Mouse (Mus musculus) hindbrain, embryonic 10.5 days (tissue): ENCODE data around the gene Ttc39a. TPM values are rescaled to one million over a fixed set of nuclear protein-coding genes. Genes with fewer than 3 reads are reported as not detected.
A peak's percentile ranks its signal among the peaks of the same experiment; 100 is the strongest.

ENCODE experiments used
- DNase-seq: peaks from one replicate; pipeline ENCODE4 v3.0.0-alpha.2; 2017; ENCODE audit warnings: low spot score
- H3K27ac ChIP-seq: fragments of 300-500 bp; sonication (generic); 2 replicates; pipeline ENCODE4 v1.5.1; 2016; ENCODE audit warnings: mild to moderate bottlenecking, moderate library complexity
- H3K27me3 ChIP-seq: fragments of 300-500 bp; sonication (generic); 2 replicates; pipeline ENCODE4 v1.6.1; 2016; ENCODE audit warnings: mild to moderate bottlenecking; ENCODE audit not compliant: poor library complexity, insufficient read depth, severe bottlenecking
- H3K36me3 ChIP-seq: fragments of 300-500 bp; sonication (generic); 2 replicates; pipeline ENCODE4 v1.6.1; 2016; ENCODE audit warnings: mild to moderate bottlenecking, moderate library complexity
- H3K4me1 ChIP-seq: fragments of 300-500 bp; sonication (generic); replicated peaks from 2 replicates; pipeline ENCODE4 v1.6.1; 2016; ENCODE audit warnings: mild to moderate bottlenecking
- H3K4me3 ChIP-seq: fragments of 300-500 bp; sonication (generic); 2 replicates; pipeline ENCODE4 v1.5.1; 2016; ENCODE audit warnings: mild to moderate bottlenecking, moderate library complexity
- H3K9me3 ChIP-seq: fragments of 300-500 bp; sonication (generic); 2 replicates; pipeline ENCODE4 v1.6.1; 2016; ENCODE audit warnings: mild to moderate bottlenecking, moderate library complexity
- WGBS: fragments of 180-500 bp; shearing (Covaris S2); methylation state at CpG from one replicate; pipeline ENCODE4 v1.1.7; 2016; 5-methylcytosine and 5-hydroxymethylcytosine counted together
- polyA plus RNA-seq: library from polyadenylated mRNA; unstranded; fragments of >200 nt; fragmentation: Nextera tagmentation; extraction: Ambion mirVana; gene quantifications from 2 replicates; pipeline ENCODE4 v1.2.1, GENCODE M21; 2016

The Ttc39a gene
- polyA plus RNA-seq, 1 experiment from 2014 or later: 2.5 TPM

GRCm38 (mm10) chr4:109444471-109444870, 38.0 kb downstream of the Ttc39a start:
- no peak for DNase-seq
- 87% methylated on average over 6 of the region's 6 CpGs for WGBS
- no peaks in the 10 kb centered on the region for H3K27me3 ChIP-seq
- no peaks in the 10 kb centered on the region for H3K9me3 ChIP-seq
- no peak overlapping the region for H3K4me3 ChIP-seq
- H3K36me3 ChIP-seq: peaks cover 11% of the 10 kb centered on the region; the same call in 1 of the 2 replicates
- no peak overlapping the region for H3K27ac ChIP-seq
- peaks cover 3% of the 10 kb centered on the region; the same call in 1 of the 2 replicates for H3K4me1 ChIP-seq

GRCm38 (mm10) chr4:109444951-109445350, 38.5 kb downstream of the Ttc39a start:
- Histone ChIP-seq H3K36me3 (peaks cover 11% of the 10 kb centered on the region; the same call in 1 of the 2 replicates), H3K4me1 (peaks cover 3% of the 10 kb centered on the region; the same call in 1 of the 2 replicates), H3K27ac (no peak overlapping the region)

GRCm38 (mm10) chr4:109445397-109445796, 39.0 kb downstream of the Ttc39a start:
- Histone ChIP-seq H3K4me3 (no peak overlapping the region), H3K4me1 (0 out of 2 replicates have a peak, but pooled peaks cover 3% of the 10 kb centered on the region), H3K9me3 (no peaks in the 10 kb centered on the region), H3K27ac (no peak overlapping the region), H3K36me3 (peaks cover 11% of the 10 kb centered on the region; the same call in 1 of the 2 replicates), H3K27me3 (no peaks in the 10 kb centered on the region)
- DNase-seq: no peak
- WGBS: 89% methylated on average over 2 of the region's 2 CpGs

More at GRCm38 (mm10) chr4:109444951-109445350, 38.5 kb downstream of the Ttc39a start:
- Histone ChIP-seq H3K4me3 (no peak overlapping the region), H3K27me3 (no peaks in the 10 kb centered on the region), H3K9me3 (no peaks in the 10 kb centered on the region)
- WGBS: 82% methylated on average over 2 of the region's 2 CpGs
- no peak for DNase-seq

- no peak overlapping the region for H3K4me3 ChIP-seq
- no peaks in the 10 kb centered on the region for H3K9me3 ChIP-seq
- H3K36me3 ChIP-seq: peaks cover 11% of the 10 kb centered on the region; the same call in 1 of the 2 replicates
- H3K27me3 ChIP-seq: no peaks in the 10 kb centered on the region
- no peak overlapping the region for H3K27ac ChIP-seq
- H3K4me1 ChIP-seq: 0 out of 2 replicates have a peak, but pooled peaks cover 3% of the 10 kb centered on the region
- no peak for DNase-seq
- 88% methylated on average over 1 of the region's 1 CpGs for WGBS
Measured at GRCm38 (mm10) chr4:109445956-109446355, 39.5 kb downstream of the Ttc39a start.

- WGBS: 95% methylated on average over 2 of the region's 2 CpGs
- H3K9me3 ChIP-seq: no peaks in the 10 kb centered on the region
- 0 out of 2 replicates have a peak, but pooled peaks cover 3% of the 10 kb centered on the region for H3K4me1 ChIP-seq
- H3K36me3 ChIP-seq: peaks cover 22% of the 10 kb centered on the region
- DNase-seq: no peak
- no peak overlapping the region for H3K27ac ChIP-seq
- no peaks in the 10 kb centered on the region for H3K27me3 ChIP-seq
- H3K4me3 ChIP-seq: no peak overlapping the region
Measured at GRCm38 (mm10) chr4:109448531-109448930, 42.1 kb downstream of the Ttc39a start.

- Histone ChIP-seq H3K4me1 (no peaks in the 10 kb centered on the region), H3K27ac (no peak overlapping the region), H3K9me3 (no peaks in the 10 kb centered on the region), H3K27me3 (no peaks in the 10 kb centered on the region), H3K4me3 (no peak overlapping the region), H3K36me3 (peaks cover 41% of the 10 kb centered on the region)
- WGBS: 91% methylated on average over 6 of the region's 6 CpGs
- no peak for DNase-seq
Measured at GRCm38 (mm10) chr4:109456821-109457220, 50.4 kb downstream of the Ttc39a start.

- Histone ChIP-seq H3K27ac (no peak overlapping the region), H3K4me3 (no peak overlapping the region), H3K9me3 (no peaks in the 10 kb centered on the region), H3K4me1 (no peaks in the 10 kb centered on the region), H3K27me3 (no peaks in the 10 kb centered on the region), H3K36me3 (peaks cover 12% of the 10 kb centered on the region; the same call in 1 of the 2 replicates)
- DNase-seq: no peak
- 80% methylated on average over 3 of the region's 3 CpGs for WGBS
Measured at GRCm38 (mm10) chr4:109460421-109461179, 54.2 kb downstream of the Ttc39a start.

GRCm38 (mm10) chr4:109463892-109464291, 57.5 kb downstream of the Ttc39a start:
- Histone ChIP-seq H3K27me3 (no peaks in the 10 kb centered on the region), H3K9me3 (no peaks in the 10 kb centered on the region), H3K36me3 (no peaks in the 10 kb centered on the region), H3K27ac (no peak overlapping the region), H3K4me3 (no peak overlapping the region), H3K4me1 (no peaks in the 10 kb centered on the region)
- DNase-seq: no peak

GRCm38 (mm10) chr4:109467687-109468086, 61.3 kb downstream of the Ttc39a start:
- DNase-seq: no peak
- Histone ChIP-seq H3K9me3 (no peaks in the 10 kb centered on the region), H3K27ac (no peak overlapping the region), H3K27me3 (no peaks in the 10 kb centered on the region), H3K4me3 (no peak overlapping the region), H3K4me1 (no peaks in the 10 kb centered on the region), H3K36me3 (peaks cover 11% of the 10 kb centered on the region)

- Histone ChIP-seq H3K9me3 (no peaks in the 10 kb centered on the region), H3K36me3 (peaks cover 13% of the 10 kb centered on the region), H3K4me3 (no peak overlapping the region), H3K27me3 (no peaks in the 10 kb centered on the region), H3K4me1 (peaks cover 14% of the 10 kb centered on the region), H3K27ac (no peak overlapping the region)
- no peak for DNase-seq
Measured at GRCm38 (mm10) chr4:109471606-109472005, 65.2 kb downstream of the Ttc39a start.

- WGBS: 93% methylated on average over 3 of the region's 3 CpGs
Measured at GRCm38 (mm10) chr4:109472566-109472965, 66.1 kb downstream of the Ttc39a start.

GRCm38 (mm10) chr4:109475078-109475477, 68.7 kb downstream of the Ttc39a start:
- no peak for DNase-seq
- Histone ChIP-seq H3K9me3 (no peaks in the 10 kb centered on the region), H3K36me3 (peaks cover 13% of the 10 kb centered on the region), H3K4me3 (peak overlapping the region; percentile 90), H3K4me1 (peaks cover 14% of the 10 kb centered on the region), H3K27ac (no peak overlapping the region), H3K27me3 (no peaks in the 10 kb centered on the region)
- 56% methylated on average over 2 of the region's 2 CpGs for WGBS

More at GRCm38 (mm10) chr4:109472566-109472965, 66.1 kb downstream of the Ttc39a start:
- Histone ChIP-seq H3K27ac (no peak overlapping the region), H3K9me3 (no peaks in the 10 kb centered on the region), H3K27me3 (no peaks in the 10 kb centered on the region), H3K4me3 (no peak overlapping the region), H3K4me1 (peaks cover 14% of the 10 kb centered on the region), H3K36me3 (peaks cover 13% of the 10 kb centered on the region)
- DNase-seq: no peak
